Mouse (Mus musculus) G1E (cell line): Measurements from ENCODE around the gene Apol7e.

Source experiments
- CTCF ChIP-seq: IDR thresholded peaks from 2 replicates; pipeline ENCODE4 v1.5.1; 2012; ENCODE audit warnings: low read depth, low read length, inconsistent platforms, mixed read lengths
- GATA1 ChIP-seq: IDR thresholded peaks from 2 replicates; pipeline ENCODE4 v1.6.1; 2012; ENCODE audit warnings: borderline replicate concordance, low read length, inconsistent platforms, mixed read lengths
- GATA2 ChIP-seq: IDR thresholded peaks from 2 replicates; pipeline ENCODE4 v1.6.1; 2012; ENCODE audit warnings: low read depth, low read length, inconsistent platforms, borderline replicate concordance
- POLR2AphosphoS5 ChIP-seq: IDR thresholded peaks from 2 replicates; pipeline ENCODE4 v1.6.1; 2012; ENCODE audit warnings: low read depth, low read length, inconsistent platforms; ENCODE audit not compliant: insufficient replicate concordance
- TAL1 ChIP-seq: conservative IDR thresholded peaks from 2 replicates; pipeline ENCODE4 v1.6.1; 2012; ENCODE audit warnings: low read depth, low read length, inconsistent platforms, mixed read lengths

GRCm38 (mm10) chr15:77744632-77745031 is 46.0 kb downstream of the Apol7e start:
- TF ChIP-seq CTCF (no peak), GATA1 (no peak), POLR2AphosphoS5 (no peak), GATA2 (no peak), TAL1 (no peak)
